Mouse (Mus musculus) heart, embryonic 15.5 days (tissue): ENCODE data around the gene Ttc6. TPM values are rescaled to one million over a fixed set of nuclear protein-coding genes. Genes with fewer than 3 reads are reported as not detected.

Experiments used
- ATAC-seq: fragments of 200-750 bp; cut with Nextera tagmentation; replicated peaks from 2 replicates; pipeline ENCODE4 v1.8.0; 2017; ENCODE audit warnings: low read depth, moderate TSS enrichment; ENCODE audit not compliant: insufficient number of reproducible peaks, insufficient read depth, low FRiP score
- H3K27ac ChIP-seq: fragments of 300-500 bp; sonication (generic); 2 replicates; pipeline ENCODE4 v1.5.1; 2015; ENCODE audit warnings: mild to moderate bottlenecking, inconsistent platforms
- H3K27me3 ChIP-seq: fragments of 300-500 bp; sonication (generic); 2 replicates; pipeline ENCODE4 v1.6.1; 2015; ENCODE audit warnings: inconsistent platforms
- H3K36me3 ChIP-seq: fragments of 300-500 bp; sonication (generic); 2 replicates; pipeline ENCODE4 v1.6.1; 2015; ENCODE audit warnings: mild to moderate bottlenecking, inconsistent platforms
- H3K4me1 ChIP-seq: fragments of 300-500 bp; sonication (generic); replicated peaks from 2 replicates; pipeline ENCODE4 v1.6.1; 2015; ENCODE audit warnings: inconsistent platforms
- H3K4me2 ChIP-seq: fragments of 300-500 bp; sonication (generic); 2 replicates; pipeline ENCODE4 v1.6.1; 2015; ENCODE audit warnings: inconsistent platforms, mild to moderate bottlenecking, moderate library complexity
- H3K4me3 ChIP-seq: fragments of 300-500 bp; sonication (generic); 2 replicates; pipeline ENCODE4 v1.5.1; 2015; ENCODE audit warnings: mild to moderate bottlenecking, inconsistent platforms
- H3K9ac ChIP-seq: fragments of 300-500 bp; sonication (generic); 2 replicates; pipeline ENCODE4 v1.6.1; 2015; ENCODE audit warnings: mild to moderate bottlenecking, inconsistent platforms
- H3K9me3 ChIP-seq: fragments of 300-500 bp; sonication (generic); replicated peaks from 2 replicates; pipeline ENCODE4 v1.6.1; 2016; ENCODE audit warnings: inconsistent platforms
- WGBS: fragments of 180-500 bp; shearing (Covaris S2); methylation state at CpG from one replicate; pipeline ENCODE4 v1.1.7; 2015; ENCODE audit warnings: mixed read lengths; 5-methylcytosine and 5-hydroxymethylcytosine counted together
- polyA plus RNA-seq: library from polyadenylated mRNA; unstranded; fragments of >200 nt; fragmentation: Nextera tagmentation; extraction: Ambion mirVana; gene quantifications from 2 replicates; pipeline ENCODE4 v1.2.1, GENCODE M21; 2015

The Ttc6 gene
- polyA plus RNA-seq, 1 experiment from 2014 or later, result 0.42 TPM

GRCm38 (mm10) chr12:57538588-57539550, 25.0 kb upstream of the Ttc6 start:
- no peak; the same call in 1 of the 2 replicates for ATAC-seq
- H3K9ac ChIP-seq, result no peak overlapping the region
- H3K4me3 ChIP-seq, result peak overlapping the region; percentile 35
- 1% methylated on average over 63 of the region's 63 CpGs for WGBS
- peak overlapping the region; percentile 52 for H3K4me2 ChIP-seq
- H3K9me3 ChIP-seq, result no peaks in the 10 kb centered on the region
- H3K27ac ChIP-seq, result no peak overlapping the region
- peaks cover 24% of the 10 kb centered on the region for H3K4me1 ChIP-seq
- H3K36me3 ChIP-seq, result no peaks in the 10 kb centered on the region
- peaks cover 91% of the 10 kb centered on the region for H3K27me3 ChIP-seq

- H3K9ac ChIP-seq, result no peak overlapping the region
- H3K36me3 ChIP-seq, result no peaks in the 10 kb centered on the region
- H3K4me1 ChIP-seq, result peaks cover 24% of the 10 kb centered on the region
- peaks cover 90% of the 10 kb centered on the region for H3K27me3 ChIP-seq
- no peak for ATAC-seq
- H3K9me3 ChIP-seq, result no peaks in the 10 kb centered on the region
- H3K27ac ChIP-seq, result no peak overlapping the region
- WGBS, result 3% methylated on average over 10 of the region's 10 CpGs
- peak overlapping the region; percentile 52; the same call in 1 of the 2 replicates for H3K4me2 ChIP-seq
- H3K4me3 ChIP-seq, result peak overlapping the region; percentile 35; the same call in 1 of the 2 replicates
Observed at GRCm38 (mm10) chr12:57539551-57539985, 24.3 kb upstream of the Ttc6 start.

DNA sequence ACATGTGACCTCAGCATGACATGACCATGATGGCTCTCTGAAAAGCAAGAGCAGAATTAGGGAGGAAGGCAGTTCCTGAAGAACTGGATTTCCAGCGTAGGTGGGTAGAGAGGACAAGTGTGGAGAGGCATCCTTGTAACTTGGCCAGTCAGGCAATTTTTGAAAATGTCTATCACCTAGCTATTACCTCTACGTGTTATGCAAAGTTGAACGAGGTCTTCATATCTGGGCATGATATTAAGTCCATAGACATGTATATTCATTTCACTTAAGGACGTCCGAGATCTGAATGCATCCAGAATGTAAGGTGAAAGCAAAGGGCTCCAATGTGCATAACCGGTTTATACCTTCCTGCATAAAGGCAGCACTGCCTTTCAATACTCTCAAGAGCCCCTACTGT, 22.8 kb upstream of the Ttc6 start:
- Histone ChIP-seq H3K36me3 (no peaks in the 10 kb centered on the region), H3K4me1 (peaks cover 34% of the 10 kb centered on the region), H3K9me3 (no peaks in the 10 kb centered on the region), H3K4me3 (no peak overlapping the region), H3K27ac (no peak overlapping the region), H3K27me3 (peaks cover 90% of the 10 kb centered on the region), H3K4me2 (no peak overlapping the region), H3K9ac (no peak overlapping the region)
- ATAC-seq, result no peak
- WGBS, result 11% methylated on average over 6 of the region's 6 CpGs

- H3K9ac ChIP-seq, result no peak overlapping the region
- H3K27me3 ChIP-seq, result peaks cover 90% of the 10 kb centered on the region
- no peak overlapping the region for H3K27ac ChIP-seq
- H3K9me3 ChIP-seq, result no peaks in the 10 kb centered on the region
- H3K36me3 ChIP-seq, result no peaks in the 10 kb centered on the region
- peak overlapping the region; percentile 25 for H3K4me3 ChIP-seq
- WGBS, result 4% methylated on average over 45 of the region's 46 CpGs
- ATAC-seq, result no peak
- peak overlapping the region; percentile 33; the same call in 1 of the 2 replicates for H3K4me2 ChIP-seq
- peaks cover 44% of the 10 kb centered on the region for H3K4me1 ChIP-seq
Observed at GRCm38 (mm10) chr12:57541931-57542745, 21.8 kb upstream of the Ttc6 start.

DNA sequence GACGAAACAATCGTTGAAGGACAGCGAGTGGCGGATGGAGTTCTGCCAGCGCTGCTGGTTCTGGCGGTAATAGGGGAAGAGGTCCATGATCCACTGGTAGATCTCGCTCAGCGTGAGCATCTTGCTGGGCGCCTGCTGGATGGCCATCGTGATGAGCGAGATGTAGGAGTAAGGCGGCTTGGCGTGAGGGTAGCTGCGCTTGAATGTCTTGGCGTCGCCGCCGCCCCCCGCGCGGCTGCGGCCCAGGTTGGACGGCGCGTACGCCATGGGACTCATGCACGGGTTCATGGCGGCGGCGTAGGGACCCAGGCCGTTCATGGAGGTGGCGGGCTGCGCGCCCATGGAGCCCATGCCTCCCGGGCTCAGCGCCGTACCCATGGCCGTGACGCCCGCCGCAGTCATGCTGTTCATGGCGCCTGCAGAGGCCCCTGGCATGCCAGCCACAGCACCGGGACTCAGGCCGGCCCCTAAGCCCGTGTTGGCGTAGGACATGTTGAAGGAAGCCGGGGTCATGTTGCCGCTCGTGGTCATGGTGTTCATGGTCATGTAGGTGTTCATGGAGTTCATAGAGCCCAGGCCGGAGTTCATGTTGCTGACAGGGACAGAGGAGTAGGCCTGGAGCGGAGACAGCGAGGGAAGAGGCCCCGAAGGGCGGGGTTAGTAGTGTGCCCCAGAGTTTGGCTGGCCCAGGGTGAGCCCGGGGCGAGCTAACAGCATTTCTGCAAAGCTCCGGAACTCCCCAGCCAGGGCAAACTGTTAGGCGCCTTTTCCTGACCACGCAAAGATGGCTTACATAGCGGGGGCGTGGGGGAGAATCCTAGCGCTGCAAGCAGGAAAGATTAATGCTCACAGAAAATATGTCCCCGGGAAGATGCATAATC, 20.9 kb upstream of the Ttc6 start:
- H3K4me2 ChIP-seq, result peak overlapping the region; percentile 33
- peaks cover 44% of the 10 kb centered on the region for H3K4me1 ChIP-seq
- H3K36me3 ChIP-seq, result no peaks in the 10 kb centered on the region
- no peak; the same call in 1 of the 2 replicates for ATAC-seq
- no peak overlapping the region for H3K9ac ChIP-seq
- no peak overlapping the region for H3K27ac ChIP-seq
- no peaks in the 10 kb centered on the region for H3K9me3 ChIP-seq
- H3K27me3 ChIP-seq, result peaks cover 93% of the 10 kb centered on the region
- H3K4me3 ChIP-seq, result peak overlapping the region; percentile 25
- WGBS, result 2% methylated on average over 63 of the region's 63 CpGs

GRCm38 (mm10) chr12:57543627-57543991, 20.3 kb upstream of the Ttc6 start:
- Histone ChIP-seq H3K27ac (no peak overlapping the region), H3K36me3 (no peaks in the 10 kb centered on the region), H3K9me3 (no peaks in the 10 kb centered on the region), H3K4me1 (peaks cover 40% of the 10 kb centered on the region), H3K9ac (no peak overlapping the region), H3K4me2 (no peak overlapping the region; the same call in 1 of the 2 replicates), H3K27me3 (peaks cover 93% of the 10 kb centered on the region), H3K4me3 (peak overlapping the region; percentile 25; the same call in 1 of the 2 replicates)
- ATAC-seq, result no peak
- WGBS, result 6% methylated on average over 10 of the region's 10 CpGs

- peak overlapping the region; percentile 48; the same call in 1 of the 2 replicates for H3K9ac ChIP-seq
- H3K4me2 ChIP-seq, result peak overlapping the region; percentile 98
- H3K9me3 ChIP-seq, result no peaks in the 10 kb centered on the region
- H3K4me3 ChIP-seq, result peak overlapping the region; percentile 59
- no peak for ATAC-seq
- H3K27ac ChIP-seq, result no peak overlapping the region
- WGBS, result 3% methylated on average over 31 of the region's 31 CpGs
- H3K36me3 ChIP-seq, result no peaks in the 10 kb centered on the region
- peaks cover 34% of the 10 kb centered on the region for H3K4me1 ChIP-seq
- H3K27me3 ChIP-seq, result peaks cover 93% of the 10 kb centered on the region
Observed at GRCm38 (mm10) chr12:57544641-57545370, 19.1 kb upstream of the Ttc6 start.

- peaks cover 96% of the 10 kb centered on the region for H3K27me3 ChIP-seq
- H3K4me3 ChIP-seq, result peak overlapping the region; percentile 59
- H3K9me3 ChIP-seq, result no peaks in the 10 kb centered on the region
- peak overlapping the region; percentile 98 for H3K4me2 ChIP-seq
- H3K36me3 ChIP-seq, result no peaks in the 10 kb centered on the region
- no peak overlapping the region for H3K27ac ChIP-seq
- under 1% methylated on average over 76 of the region's 106 CpGs for WGBS
- H3K4me1 ChIP-seq, result peaks cover 34% of the 10 kb centered on the region
- H3K9ac ChIP-seq, result peak overlapping the region; percentile 48
- ATAC-seq, result peak; percentile 40
Observed at GRCm38 (mm10) chr12:57545371-57546241, 18.3 kb upstream of the Ttc6 start.

DNA sequence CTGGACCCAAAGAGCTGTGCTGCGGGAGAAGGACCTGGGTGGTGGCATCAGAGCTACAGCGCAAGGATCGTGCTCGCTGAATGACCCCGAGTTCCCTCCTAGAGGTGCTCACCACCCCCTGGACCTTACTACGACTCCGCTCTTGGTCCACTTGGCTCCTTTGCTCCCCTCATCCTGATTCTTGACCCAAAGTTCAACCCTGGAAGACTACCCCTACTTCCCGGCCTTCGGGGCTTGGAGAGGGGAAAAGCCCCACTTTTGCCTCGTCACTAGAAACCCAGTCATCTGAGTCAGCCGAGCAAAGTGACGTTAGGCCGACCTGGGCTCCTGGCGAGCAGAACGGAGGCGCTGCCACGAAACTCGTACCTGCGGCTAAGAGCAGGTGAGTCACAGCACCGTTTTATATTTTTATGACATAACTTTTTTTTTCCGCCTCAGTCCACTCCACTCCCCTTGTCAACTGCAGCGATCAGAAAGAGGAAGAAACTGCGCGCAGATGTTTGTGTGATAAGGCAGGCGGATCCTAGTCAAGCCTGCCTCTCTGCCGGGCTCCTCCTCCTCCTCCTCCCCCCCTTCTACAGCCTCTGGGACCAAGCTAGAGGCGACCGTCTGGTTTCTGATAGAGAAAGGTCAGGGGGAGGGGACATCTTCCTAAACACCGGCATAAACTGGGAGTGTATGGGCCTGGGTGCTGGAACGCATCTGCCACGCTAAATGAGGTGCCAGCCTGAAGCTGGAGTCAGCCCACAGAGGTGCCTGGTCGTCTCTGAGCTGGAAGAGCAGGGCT, 17.3 kb upstream of the Ttc6 start, which contains the start of gene Foxa1:
TSS of gene Foxa1 (minus strand) at position 502 of the 787 bp plus-strand sequence.
- H3K4me1 ChIP-seq, result peaks cover 34% of the 10 kb centered on the region
- peak within 1 kb of the TSS; percentile 59 for H3K4me3 ChIP-seq
- H3K27ac ChIP-seq, result no peak within 1 kb of the TSS
- ATAC-seq, result no peak
- H3K9ac ChIP-seq, result peak within 1 kb of the TSS; percentile 48
- no peaks in the 10 kb centered on the region for H3K9me3 ChIP-seq
- H3K36me3 ChIP-seq, result no peaks in the 10 kb centered on the region
- H3K27me3 ChIP-seq, result peaks cover 96% of the 10 kb centered on the region
- WGBS, result 1% methylated on average over 32 of the region's 32 CpGs
- H3K4me2 ChIP-seq, result peak within 1 kb of the TSS; percentile 98
